Mouse (Mus musculus): ENCODE results near the gene Gm42878. TPM values are rescaled to one million over a fixed set of nuclear protein-coding genes. Genes with fewer than 3 reads are reported as not detected.

Gm42878 gene
- polyA plus RNA-seq, 1 experiment from 2014 or later: not detected

DNA sequence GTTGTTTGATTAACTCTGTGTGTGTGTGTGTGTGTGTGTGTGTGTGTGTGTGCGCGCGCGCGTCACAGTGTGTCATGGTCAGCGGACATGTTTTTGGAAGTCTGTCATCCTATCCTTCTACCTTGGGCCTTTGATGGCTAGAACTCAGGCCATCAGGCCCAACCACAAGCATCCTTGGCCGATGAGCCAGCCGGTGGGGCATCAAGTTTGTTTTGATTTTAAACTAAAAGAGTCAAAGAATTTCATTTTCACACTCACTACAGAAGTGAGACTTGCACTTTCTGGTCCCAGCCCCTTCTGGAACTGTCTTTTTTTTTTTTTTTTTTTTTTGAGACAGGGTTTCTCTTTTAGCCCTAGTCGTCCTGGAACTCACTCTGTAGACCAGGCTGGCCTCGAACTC, 39.7 kb upstream of the Gm42878 start:
- Histone ChIP-seq H3K4me1 (peaks cover 48% of the 10 kb centered on the region), H3K27me3 (replicated peaks) (no peaks in the 10 kb centered on the region), H3K9me3 (replicated peaks) (no peaks in the 10 kb centered on the region), H3K9ac (no peak overlapping the region), H3K27ac (no peak overlapping the region), H3K36me3 (peaks cover 9% of the 10 kb centered on the region), H3K4me2 (no peak overlapping the region), H3K4me3 (no peak overlapping the region)
- 86% methylated on average over 10 of the region's 10 CpGs for WGBS (ENCODE audit: insufficient replicate concordance)
- no peak for ATAC-seq

DNA sequence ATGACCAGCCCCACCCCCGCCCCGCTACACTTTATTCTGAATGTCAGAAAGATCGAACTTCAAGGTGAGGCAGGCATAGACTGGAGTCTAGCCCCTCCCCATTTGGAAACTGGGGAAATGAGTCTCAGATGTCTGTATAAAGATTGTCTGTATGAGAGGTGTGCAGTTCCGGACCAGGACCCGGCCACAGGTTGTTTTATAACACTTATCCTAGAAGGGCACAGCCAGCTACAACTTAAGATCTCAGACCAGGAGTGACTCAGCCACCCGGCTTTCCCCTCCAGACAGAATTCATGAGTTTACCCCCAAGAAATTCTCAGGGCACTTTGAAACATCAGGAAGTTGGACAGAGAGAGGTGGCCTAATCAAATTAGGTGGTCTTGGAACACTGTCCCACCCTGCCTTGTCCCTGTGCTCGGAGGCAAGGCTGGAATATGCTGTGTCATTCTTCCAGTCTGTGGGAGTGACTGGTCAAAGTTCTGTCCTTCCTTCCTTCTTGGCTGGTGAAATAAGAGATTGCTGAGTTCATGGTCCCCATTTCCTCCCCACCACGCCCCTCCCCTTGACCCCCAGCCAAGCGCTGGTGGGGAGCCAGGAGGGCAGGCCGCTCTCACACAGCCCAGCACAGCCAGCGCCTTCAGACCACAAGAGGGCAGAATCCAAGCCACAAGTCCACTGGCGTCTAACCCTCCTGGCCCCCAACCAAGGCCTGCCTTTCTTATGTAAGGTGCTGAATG, 38.7 kb upstream of the Gm42878 start:
- Histone ChIP-seq H3K9ac (no peak overlapping the region), H3K36me3 (peaks cover 20% of the 10 kb centered on the region), H3K4me1 (peaks cover 48% of the 10 kb centered on the region), H3K27me3 (replicated peaks) (no peaks in the 10 kb centered on the region), H3K9me3 (replicated peaks) (no peaks in the 10 kb centered on the region), H3K4me3 (no peak overlapping the region), H3K27ac (peak overlapping the region; percentile 70), H3K4me2 (peak overlapping the region; percentile 21)
- ATAC-seq: peak; percentile 79
- WGBS (ENCODE audit: insufficient replicate concordance): 31% methylated on average over 12 of the region's 12 CpGs

DNA sequence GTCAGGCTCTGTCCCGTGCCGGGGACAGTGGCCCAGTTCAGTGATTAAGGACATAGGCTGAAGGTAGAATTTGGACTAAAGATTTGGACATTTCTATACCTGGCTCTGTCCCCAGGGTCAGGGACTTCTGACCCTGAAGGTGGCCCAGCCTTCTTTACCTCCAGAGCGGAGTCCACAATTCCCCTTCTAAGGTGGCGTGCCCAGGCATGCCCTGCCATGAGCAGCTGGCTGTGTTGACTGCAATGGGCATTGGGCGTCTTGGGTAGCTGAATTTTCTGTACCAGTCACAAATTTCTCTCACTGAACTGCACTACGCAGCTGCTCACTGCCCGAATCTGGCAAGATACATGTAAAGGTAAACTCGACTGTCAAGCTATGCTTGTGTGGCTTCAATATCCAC, 36.7 kb upstream of the Gm42878 start:
- Histone ChIP-seq H3K4me2 (no peak overlapping the region), H3K4me1 (peaks cover 36% of the 10 kb centered on the region), H3K9ac (no peak overlapping the region), H3K9me3 (replicated peaks) (no peaks in the 10 kb centered on the region), H3K4me3 (no peak overlapping the region), H3K27ac (peak overlapping the region; percentile 7; the same call in 1 of the 2 replicates), H3K36me3 (peaks cover 38% of the 10 kb centered on the region), H3K27me3 (replicated peaks) (no peaks in the 10 kb centered on the region)
- no peak for ATAC-seq
- WGBS (ENCODE audit: insufficient replicate concordance): 77% methylated on average over 8 of the region's 8 CpGs

DNA sequence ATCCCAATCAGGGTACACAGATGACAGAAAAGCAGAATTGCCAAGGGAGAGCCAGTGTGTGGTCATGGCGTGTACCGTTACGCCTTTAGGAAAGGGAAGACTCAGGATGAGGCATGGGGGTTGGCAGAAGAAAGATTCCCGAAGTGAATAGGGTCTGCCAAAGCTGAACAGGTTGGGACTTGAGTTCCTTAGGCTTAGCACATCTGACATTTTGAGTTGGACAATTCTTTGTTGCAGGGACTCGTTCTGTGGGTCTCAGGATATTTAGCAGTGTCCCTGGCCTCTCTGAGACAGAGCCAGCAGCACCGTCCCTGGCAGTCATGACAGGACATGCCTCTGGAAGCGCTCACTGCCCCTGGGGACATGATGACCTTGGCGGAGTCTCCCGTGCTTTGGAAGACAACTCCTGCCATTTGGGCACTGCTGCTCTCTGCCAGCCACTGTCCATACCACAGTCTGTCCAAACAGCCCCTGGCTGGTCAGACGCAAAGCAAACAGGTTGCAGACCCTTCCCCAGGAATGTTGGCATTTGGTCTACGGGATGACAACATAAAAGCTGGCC, 31.7 kb upstream of the Gm42878 start:
- no peak for ATAC-seq
- Histone ChIP-seq H3K4me3 (no peak overlapping the region), H3K4me2 (no peak overlapping the region), H3K9ac (no peak overlapping the region), H3K4me1 (no peaks in the 10 kb centered on the region), H3K36me3 (peaks cover 85% of the 10 kb centered on the region), H3K27ac (no peak overlapping the region), H3K27me3 (replicated peaks) (no peaks in the 10 kb centered on the region), H3K9me3 (replicated peaks) (no peaks in the 10 kb centered on the region)
- 82% methylated on average over 11 of the region's 11 CpGs for whole genome bisulfite sequencing (ENCODE audit: insufficient replicate concordance)

DNA sequence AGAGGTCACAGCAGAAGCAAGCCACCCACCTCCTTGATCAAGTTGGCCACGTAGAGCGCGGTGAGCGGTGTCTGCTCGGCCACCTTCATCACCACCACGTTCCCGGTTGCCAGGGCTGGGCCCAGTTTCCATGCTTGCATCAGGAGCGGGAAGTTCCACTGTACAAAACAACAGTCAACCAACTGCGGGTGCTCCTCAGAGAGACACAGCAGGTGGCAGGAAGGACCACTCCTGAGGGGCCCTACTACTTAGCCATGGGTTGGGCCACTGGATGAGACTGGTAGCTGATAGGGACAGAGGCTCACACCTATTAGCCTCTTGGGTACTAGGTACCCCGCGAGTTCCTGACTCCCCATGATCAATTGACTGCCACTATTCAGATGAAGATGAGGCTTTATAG, 30.6 kb upstream of the Gm42878 start:
- ATAC-seq: no peak
- no peaks in the 10 kb centered on the region for H3K27me3 ChIP-seq (replicated peaks)
- H3K9ac ChIP-seq: no peak overlapping the region
- peaks cover 96% of the 10 kb centered on the region for H3K36me3 ChIP-seq
- H3K27ac ChIP-seq: no peak overlapping the region
- H3K9me3 ChIP-seq (replicated peaks): no peaks in the 10 kb centered on the region
- no peak overlapping the region for H3K4me2 ChIP-seq
- no peaks in the 10 kb centered on the region for H3K4me1 ChIP-seq
- H3K4me3 ChIP-seq: no peak overlapping the region
- WGBS (ENCODE audit: insufficient replicate concordance): 92% methylated on average over 11 of the region's 11 CpGs

DNA sequence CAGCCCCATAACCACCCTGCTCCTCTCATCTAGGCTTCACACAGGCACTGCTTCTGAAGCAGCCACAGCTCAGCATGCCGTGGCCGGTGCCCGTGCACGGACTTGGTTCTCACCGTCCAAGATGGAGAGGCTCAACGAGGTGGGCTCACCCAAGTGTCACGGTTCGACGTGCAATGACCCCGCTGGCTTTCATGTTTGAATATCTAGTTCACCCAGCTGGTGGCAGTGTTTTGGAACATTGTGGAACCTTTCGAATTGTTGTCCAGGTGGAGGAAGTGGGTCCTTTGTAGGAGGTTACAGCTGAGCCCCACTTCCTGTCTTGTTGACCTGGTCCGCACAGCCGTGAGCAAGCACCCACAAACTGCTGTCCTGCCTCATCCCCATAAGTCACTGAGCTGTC, 28.9 kb upstream of the Gm42878 start:
- WGBS (ENCODE audit: insufficient replicate concordance): 81% methylated on average over 13 of the region's 13 CpGs
- ATAC-seq: no peak
- H3K36me3 ChIP-seq: peaks cover 94% of the 10 kb centered on the region

DNA sequence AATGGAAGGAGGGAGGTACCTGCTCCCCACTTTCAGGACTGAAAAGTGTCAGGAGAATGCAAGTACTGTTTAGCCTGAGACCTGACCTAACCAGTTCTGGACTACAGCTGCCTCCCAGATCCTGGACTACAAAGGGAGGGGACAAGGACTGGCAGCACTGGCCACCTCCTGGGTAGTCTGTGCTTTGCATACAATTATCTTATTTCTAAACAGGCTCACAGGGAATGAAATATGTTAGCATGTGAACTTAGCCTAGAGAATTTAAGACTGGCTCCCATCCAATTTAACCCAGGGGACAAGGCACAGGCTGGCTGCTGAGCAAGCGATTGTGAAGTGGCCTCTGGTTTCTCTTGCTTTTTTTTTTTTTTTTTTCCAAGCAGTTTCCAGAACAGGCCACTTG, 25.5 kb upstream of the Gm42878 start:
- WGBS (ENCODE audit: insufficient replicate concordance): 75% methylated on average over 1 of the region's 1 CpGs
- H3K27ac ChIP-seq: no peak overlapping the region
- no peak overlapping the region for H3K9ac ChIP-seq
- H3K4me3 ChIP-seq: no peak overlapping the region
- no peak overlapping the region for H3K4me2 ChIP-seq
- H3K36me3 ChIP-seq: peaks cover 81% of the 10 kb centered on the region
- ATAC-seq: no peak
- H3K9me3 ChIP-seq (replicated peaks): no peaks in the 10 kb centered on the region
- no peaks in the 10 kb centered on the region for H3K27me3 ChIP-seq (replicated peaks)
- H3K4me1 ChIP-seq: no peaks in the 10 kb centered on the region

More for the DNA sequence above, 28.9 kb upstream of the Gm42878 start:
- Histone ChIP-seq H3K27me3 (replicated peaks) (no peaks in the 10 kb centered on the region), H3K9me3 (replicated peaks) (no peaks in the 10 kb centered on the region), H3K9ac (no peak overlapping the region), H3K27ac (no peak overlapping the region), H3K4me3 (no peak overlapping the region), H3K4me2 (no peak overlapping the region), H3K4me1 (no peaks in the 10 kb centered on the region)

DNA sequence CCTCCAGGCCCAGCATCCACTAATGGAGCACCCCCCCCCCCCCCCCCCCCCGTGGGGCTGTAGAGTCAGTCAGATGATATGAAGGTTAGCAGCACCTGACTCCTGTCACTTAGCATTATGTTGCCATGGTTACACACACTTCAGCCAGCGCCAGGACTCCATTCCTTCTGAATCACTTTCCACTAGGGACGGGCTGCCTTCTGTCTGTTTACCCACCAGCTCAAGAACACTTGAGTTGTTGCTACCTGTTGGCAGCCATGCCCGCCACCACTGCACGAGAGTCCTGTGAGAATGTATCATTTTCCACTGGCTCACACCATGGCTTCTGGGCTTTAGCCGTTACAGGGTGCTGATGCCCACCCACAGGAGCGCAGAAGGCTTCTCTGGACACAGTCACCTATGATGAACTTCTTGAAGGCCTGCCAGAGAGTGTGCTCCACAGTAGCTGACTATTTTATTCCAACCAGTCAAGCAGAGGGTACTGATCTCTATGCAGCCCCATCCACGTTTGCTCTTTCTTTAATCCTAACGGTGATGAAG, 24.7 kb upstream of the Gm42878 start:
- H3K4me2 ChIP-seq: no peak overlapping the region
- no peak for ATAC-seq
- H3K9me3 ChIP-seq (replicated peaks): no peaks in the 10 kb centered on the region
- H3K4me3 ChIP-seq: no peak overlapping the region
- peaks cover 72% of the 10 kb centered on the region for H3K36me3 ChIP-seq
- H3K27ac ChIP-seq: no peak overlapping the region
- WGBS (ENCODE audit: insufficient replicate concordance): 82% methylated on average over 9 of the region's 9 CpGs
- no peaks in the 10 kb centered on the region for H3K4me1 ChIP-seq
- H3K27me3 ChIP-seq (replicated peaks): no peaks in the 10 kb centered on the region
- H3K9ac ChIP-seq: no peak overlapping the region

DNA sequence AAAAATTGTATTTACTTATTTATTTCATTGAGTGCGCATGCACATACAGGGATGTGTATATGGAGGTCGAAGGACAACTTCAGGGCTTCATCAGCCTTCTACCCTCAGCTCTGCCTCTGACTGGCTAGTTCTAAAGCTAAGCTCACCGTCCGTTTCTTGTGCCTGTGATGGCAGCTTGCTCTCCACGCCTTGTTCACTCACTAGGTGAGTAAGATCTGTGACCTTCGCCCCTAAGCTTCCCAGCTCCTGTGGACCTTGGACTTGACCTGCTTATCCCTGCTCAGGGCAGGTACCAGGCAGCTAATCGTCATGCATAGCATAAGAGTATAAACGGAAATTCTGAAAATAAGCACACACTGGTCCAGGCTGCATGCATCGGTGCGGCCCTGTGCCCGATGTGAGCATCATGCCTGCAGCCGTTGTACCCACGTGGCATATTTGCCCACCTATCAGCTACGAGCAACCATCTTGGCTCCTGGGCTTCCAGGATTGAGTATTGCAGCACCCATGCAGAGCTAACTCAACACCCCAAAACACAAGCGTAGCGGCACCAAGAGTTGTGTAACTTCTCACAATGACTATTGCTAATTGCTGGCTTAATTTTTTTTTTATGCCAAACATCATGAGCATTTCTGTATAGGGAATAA, 20.9 kb upstream of the Gm42878 start:
- no peak overlapping the region for H3K4me2 ChIP-seq
- WGBS (ENCODE audit: insufficient replicate concordance): 81% methylated on average over 16 of the region's 16 CpGs
- H3K4me1 ChIP-seq: peaks cover 5% of the 10 kb centered on the region; the same call in 1 of the 2 replicates
- peaks cover 35% of the 10 kb centered on the region for H3K36me3 ChIP-seq
- H3K27me3 ChIP-seq (replicated peaks): no peaks in the 10 kb centered on the region
- H3K9ac ChIP-seq: no peak overlapping the region
- no peak for ATAC-seq
- H3K9me3 ChIP-seq (replicated peaks): no peaks in the 10 kb centered on the region
- no peak overlapping the region for H3K4me3 ChIP-seq
- no peak overlapping the region for H3K27ac ChIP-seq

DNA sequence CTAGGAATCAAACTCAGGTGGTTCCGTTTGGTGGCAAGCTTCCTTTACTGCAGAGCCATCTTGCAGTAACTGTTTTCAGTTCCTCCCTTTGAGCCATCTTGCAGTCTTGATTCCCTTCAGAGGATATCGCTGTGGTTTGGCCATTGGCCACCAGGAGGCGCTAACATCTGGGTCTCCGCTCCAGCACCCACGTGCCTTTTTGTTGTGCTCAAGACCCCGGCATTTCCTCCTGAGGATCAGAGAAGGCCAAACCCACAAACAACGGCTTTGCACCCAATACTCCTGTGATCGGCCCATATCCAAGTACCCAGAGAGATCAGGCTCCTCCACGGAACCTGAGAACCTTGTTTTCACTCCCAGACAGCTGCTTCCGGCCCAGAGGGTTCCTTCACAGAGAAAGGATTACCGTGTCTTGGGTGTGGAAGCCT, 19.2 kb upstream of the Gm42878 start:
- WGBS (ENCODE audit: insufficient replicate concordance): 13% methylated on average over 11 of the region's 11 CpGs
- Histone ChIP-seq H3K4me2 (peak overlapping the region; percentile 64), H3K36me3 (peaks cover 19% of the 10 kb centered on the region), H3K9me3 (replicated peaks) (no peaks in the 10 kb centered on the region), H3K9ac (0 out of 2 replicates have a peak overlapping the region, but pooled peaks have one; percentile 18), H3K4me1 (peaks cover 5% of the 10 kb centered on the region; the same call in 1 of the 2 replicates), H3K27me3 (replicated peaks) (no peaks in the 10 kb centered on the region), H3K27ac (no peak overlapping the region), H3K4me3 (peak overlapping the region; percentile 36)
- no peak; the same call in 1 of the 2 replicates for ATAC-seq

DNA sequence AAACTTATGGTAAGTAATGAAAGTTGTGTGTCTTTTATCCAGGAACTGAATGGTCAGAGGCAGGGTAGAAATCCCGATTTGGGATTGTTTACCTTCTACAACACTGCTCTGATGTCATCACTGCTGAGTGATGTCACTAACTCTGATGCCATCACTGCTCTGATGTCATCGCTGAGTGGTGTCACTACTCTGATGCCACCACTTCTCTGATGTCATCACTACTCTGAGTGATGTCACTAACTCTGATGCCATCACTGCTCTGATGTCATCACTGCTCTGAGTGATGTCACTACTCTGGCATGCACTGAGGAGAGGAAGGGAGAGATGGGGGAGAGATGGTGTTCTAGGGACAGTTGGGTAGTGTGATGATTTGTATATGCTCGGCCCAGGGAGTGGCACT, 17.2 kb upstream of the Gm42878 start:
- no peak overlapping the region for H3K27ac ChIP-seq
- no peak overlapping the region for H3K9ac ChIP-seq
- H3K9me3 ChIP-seq (replicated peaks): no peaks in the 10 kb centered on the region
- H3K4me2 ChIP-seq: no peak overlapping the region
- H3K27me3 ChIP-seq (replicated peaks): peaks cover 5% of the 10 kb centered on the region; the same call in 1 of the 2 replicates
- no peak overlapping the region for H3K4me3 ChIP-seq
- WGBS (ENCODE audit: insufficient replicate concordance): 66% methylated on average over 3 of the region's 3 CpGs
- no peak for ATAC-seq
- H3K36me3 ChIP-seq: peaks cover 2% of the 10 kb centered on the region; the same call in 1 of the 2 replicates
- peaks cover 5% of the 10 kb centered on the region; the same call in 1 of the 2 replicates for H3K4me1 ChIP-seq

DNA sequence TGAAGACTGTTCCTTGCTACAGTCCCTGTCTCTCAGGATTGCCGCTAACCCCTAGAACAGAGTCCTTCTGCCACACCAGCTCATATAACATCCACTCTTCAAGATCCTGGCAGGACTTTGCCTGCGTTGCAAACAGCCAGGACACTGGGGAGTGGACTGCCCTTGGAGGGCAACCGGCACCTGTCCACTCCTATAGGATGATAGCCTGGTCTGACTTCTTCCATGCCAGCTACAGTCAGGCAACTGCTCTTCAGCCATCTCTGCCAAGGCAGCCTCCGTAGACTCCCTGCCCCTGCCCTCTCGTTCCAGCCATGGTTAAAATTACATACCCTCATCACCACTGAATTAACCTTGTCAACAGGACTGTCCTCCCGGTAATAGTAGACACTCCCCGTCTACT, 3.9 kb upstream of the Gm42878 start:
- Histone ChIP-seq H3K27ac (no peak overlapping the region), H3K4me2 (no peak overlapping the region), H3K4me3 (no peak overlapping the region), H3K9ac (no peak overlapping the region), H3K36me3 (0 out of 2 replicates have a peak, but pooled peaks cover 4% of the 10 kb centered on the region), H3K4me1 (peaks cover 33% of the 10 kb centered on the region), H3K27me3 (replicated peaks) (no peaks in the 10 kb centered on the region; the same call in 1 of the 2 replicates), H3K9me3 (replicated peaks) (no peaks in the 10 kb centered on the region)
- 84% methylated on average over 7 of the region's 7 CpGs for WGBS (ENCODE audit: insufficient replicate concordance)
- no peak for ATAC-seq
